Mouse (Mus musculus): ENCODE measurements at regions not wholly inside any gene's neighbourhood (a gene's known extent, or its start where the extent isn't known, plus 50 kb on each side); places are given as distances from the start of the nearest gene placed in this dataset.

DNA sequence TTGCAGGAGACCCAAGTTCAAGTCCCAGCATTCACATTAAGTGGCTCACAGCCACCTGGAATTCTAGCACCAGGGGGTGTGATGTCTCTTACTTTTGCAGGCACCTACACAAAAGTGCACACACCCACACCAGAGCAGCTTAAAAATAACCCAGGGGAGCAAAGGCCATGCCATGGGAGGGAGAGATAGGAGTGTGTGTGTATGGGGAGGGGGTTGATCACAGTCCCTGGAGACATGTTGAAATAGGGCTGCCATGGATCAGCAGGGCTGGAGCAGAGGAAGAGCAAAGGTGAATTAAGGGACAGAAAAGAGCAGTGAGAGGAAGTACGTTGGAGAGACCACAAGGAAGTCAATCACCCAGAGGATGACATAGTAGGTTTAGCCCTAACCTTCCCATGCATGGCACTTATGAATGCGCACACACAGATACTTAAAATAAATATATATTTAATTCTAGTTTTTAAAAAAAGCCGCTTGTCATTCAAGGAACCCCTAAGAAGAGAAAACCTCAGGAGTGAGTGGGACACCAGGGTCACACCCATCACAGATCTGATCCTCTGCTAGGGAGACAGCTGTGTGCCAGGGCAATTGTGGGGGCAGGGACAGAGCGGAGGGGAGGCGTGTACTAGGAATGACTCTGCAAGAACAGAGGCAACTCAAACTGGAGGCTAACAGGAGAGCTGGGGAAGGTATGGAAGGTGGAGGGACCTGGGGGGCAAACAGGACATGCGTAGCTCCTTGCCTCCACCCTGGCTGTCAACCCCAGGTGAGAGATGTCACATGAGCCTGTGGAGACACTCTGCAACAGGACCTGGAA, 189.5 kb upstream of the Rybp start:
- DNase-seq: no peak

DNA sequence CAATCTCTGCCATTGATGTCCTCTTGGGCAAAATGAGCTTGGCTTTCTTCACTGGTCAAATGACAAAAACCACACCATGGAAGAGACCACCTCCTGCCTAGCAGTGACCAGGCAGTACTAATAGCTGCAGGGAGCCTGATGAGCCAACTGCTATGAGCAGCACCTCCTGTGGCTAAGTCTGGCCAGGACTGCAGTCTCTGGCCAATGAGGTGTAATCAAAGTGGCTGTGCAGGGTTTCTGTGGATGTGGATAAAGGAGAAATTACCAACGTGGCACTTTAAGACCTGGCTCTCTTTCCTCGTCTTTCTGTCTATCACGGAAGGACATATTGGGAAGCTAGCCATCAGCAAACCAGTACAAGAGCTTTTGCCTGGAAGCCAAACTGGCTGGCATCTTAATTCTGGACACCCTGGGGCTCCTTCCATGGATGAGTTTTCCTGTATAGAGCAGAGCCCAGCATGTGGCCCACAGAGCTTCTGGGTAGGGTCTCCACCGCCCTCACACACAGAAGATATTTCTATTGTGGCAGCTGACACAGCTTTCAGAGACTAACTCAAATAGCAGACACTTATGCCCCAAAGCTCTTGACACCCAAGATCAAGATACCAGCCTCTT, 188.2 kb upstream of the Rybp start:
- DNase-seq: no peak

DNA sequence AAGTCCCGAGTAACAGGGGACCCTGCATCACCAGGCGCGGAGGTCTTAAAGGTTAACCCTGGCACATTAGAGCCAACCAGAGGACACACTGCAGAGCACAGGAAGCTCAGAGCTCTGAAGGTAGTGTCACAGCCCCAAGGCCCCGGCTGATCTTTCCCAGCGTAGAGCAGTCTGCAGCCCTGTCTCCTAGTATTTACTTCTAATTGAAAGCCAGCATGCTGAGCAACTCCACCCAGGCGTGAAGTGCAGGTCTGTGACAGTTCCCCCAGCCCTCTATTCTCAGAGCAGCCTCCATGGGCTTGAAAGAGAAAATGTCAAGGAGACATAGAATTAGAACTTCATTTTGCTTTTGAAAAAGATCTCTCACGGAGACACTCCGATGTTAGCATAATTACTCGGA, 187.0 kb upstream of the Rybp start:
- no peak for DNase-seq

DNA sequence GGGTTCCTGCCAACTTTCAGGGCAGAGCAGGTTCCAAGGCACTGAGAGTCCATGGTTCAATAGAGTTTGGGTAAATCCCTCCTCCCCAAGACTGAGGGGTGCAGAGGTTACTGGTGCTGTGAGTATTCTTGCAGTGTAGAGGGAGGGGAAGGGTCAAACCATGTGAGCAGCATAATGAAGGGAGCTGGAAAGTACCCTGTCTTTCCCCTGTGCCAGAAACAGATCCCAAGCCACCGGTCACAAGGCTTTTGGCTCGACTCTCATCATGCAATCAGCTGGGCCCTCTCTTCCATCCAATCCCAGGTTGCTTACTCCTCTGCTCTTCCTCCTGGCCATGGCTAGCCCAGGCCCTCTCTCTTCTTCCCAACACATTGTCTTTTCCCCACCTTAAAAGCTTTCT, 182.8 kb upstream of the Rybp start:
- DNase-seq: no peak

DNA sequence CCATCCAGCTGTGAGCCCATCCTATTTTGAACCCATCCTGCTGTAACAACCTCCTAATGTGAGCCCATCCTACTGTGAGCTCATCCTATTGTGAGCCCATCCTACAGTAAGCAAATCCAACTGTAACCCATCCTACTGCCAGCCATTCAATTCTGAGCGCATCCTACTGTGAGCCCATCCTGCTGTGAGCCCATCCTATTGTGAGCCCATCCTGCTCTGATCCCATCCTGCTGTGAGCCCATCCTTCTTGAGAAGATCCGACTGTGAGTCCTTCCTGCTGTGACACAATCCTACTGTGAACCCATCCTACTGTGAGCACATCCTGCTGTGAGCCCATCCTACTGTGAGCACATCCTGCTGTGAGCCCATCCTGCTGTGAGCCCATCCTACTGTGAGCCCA, 175.5 kb upstream of the Rybp start:
- no peak for DNase-seq

DNA sequence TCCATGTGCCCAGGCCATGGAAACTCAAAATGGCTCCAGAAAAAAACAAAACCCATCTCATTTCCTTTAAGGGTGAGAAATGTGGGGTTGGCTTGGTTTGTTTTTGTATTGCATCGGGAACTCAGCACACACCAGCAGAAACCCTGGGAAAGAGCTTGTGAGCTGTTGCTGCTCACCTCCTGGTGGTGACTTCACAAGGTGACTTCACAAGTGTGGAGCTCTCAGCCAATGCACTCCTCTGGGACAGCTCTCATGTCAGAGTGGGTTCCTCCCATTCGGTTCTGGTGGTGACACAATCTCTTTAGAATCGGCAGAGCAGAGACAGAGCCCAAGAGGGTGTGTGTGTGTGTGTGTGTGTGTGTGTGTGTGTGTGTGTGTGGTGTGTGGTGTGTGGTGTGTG, 166.1 kb upstream of the Rybp start:
- no peak for DNase-seq

DNA sequence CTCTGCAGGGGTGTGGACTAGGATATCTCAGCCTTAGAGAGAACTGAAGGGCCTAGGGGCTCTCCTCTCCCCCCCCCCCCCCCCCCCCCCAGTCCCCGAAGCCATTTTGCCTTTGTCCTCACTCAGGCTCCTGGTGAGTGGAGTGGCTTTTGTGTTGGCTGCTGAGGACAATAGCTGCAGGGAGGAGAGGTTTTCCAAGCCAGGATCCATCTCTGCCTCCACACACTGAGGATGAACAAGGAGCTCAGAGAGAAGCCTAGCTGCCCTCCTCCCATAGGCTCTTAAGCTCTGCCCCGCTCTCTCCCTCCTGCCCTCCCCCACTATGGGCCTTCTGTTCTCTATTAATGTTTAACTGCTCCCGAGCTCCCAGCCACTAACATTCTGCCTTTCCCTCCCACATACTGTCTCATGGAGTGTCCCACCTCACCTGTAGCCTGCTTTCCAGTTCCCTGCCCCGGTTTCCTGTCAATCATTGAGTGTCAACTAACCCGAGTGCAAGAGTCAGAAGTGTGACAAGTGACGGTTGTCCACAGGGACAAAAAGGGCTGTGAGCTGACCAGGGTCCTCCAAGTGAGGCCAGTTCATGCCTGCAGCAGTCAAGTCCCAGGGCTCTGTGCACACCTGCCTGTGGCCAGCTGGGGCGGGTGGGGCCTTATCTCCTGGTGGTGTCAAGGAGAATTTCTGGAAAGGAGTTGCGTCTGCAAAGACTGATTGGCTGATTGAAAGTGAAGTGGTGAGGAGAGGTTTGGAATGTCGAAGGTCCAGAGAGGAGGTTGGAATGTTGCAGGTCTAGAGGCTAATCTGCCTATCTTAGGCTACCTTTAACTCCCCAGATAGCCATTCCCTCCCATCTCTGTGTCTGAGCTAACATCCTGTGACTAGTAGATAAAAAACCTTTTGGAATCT, 165.1 kb upstream of the Rybp start:
- DNase-seq: no peak

DNA sequence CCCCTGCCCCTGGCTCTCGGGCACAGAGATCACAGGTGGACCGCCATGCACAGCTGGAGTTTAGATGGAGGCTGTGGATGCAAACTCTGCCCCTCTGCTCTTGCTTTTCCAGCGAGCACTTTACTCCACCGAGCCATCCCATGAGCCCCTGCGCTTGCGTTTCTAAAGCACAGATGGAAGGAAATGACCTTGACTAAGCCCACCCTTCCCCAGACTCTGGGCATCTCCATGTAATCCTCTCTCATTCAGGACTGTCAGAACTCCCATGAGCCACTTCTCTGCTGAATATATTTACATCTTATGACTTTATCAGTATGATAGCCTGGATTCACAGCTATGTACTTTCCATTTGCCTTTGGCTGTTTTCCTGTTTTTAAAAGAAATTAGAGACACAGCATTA, 162.8 kb upstream of the Rybp start:
- DNase-seq: no peak

DNA sequence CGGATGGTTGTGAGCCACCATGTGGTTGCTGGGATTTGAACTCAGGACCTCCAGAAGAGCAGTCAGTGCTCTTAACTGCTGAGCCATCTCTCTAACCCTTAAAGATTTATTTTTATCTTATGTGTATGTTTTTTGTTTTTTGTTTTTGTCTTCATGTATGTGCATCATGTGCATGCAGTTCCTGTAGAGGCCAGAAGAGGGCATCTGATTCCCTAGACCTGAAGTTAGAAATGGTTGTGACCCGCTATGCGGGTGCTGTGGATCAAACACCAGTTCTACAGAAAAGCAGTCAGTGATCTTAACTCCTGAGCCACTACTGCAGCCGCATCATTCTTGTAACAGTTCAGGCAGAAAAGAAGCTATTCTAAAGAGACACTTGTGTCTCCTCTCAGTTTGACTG, 161.8 kb upstream of the Rybp start:
- no peak for DNase-seq

DNA sequence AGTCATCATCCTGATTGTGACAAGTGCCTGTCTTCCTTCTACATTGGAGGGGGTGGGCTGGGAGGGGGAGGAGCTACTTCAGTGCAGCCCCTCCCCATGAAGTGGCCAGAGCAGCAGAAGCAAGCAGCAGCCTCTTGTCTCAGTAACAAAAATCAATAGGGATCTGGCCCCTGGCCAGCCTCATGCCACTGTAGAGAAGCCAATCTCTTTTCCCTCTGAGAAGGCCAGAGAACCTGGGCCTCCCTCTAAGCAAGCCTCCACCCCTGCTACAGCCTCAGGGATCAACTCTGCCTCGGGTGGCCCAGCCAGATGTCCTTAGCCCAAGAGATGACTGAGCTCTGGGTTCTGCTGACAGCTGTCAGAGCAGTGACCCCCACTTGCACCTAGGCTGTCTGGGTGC, 159.9 kb upstream of the Rybp start:
- DNase-seq: no peak

DNA sequence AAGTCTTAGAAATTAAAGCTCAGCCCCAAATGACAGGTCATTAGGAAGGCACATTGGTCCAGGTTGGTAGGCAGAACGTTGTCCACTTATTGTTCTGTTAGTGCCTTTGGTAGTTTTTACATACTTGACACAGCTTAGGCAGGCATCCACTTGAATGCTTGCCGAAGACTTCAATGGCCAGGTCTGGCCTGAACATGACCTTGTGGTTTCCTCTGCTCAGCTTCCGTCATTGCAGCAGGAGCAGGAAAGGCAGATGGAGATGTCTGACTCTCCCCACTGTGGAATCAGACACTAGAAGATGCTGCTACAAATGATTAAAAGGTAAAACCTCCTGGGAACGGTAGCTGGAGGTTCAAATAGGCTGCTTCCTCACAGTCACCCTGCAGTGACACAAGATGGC, 159.5 kb upstream of the Rybp start:
- DNase-seq: no peak

DNA sequence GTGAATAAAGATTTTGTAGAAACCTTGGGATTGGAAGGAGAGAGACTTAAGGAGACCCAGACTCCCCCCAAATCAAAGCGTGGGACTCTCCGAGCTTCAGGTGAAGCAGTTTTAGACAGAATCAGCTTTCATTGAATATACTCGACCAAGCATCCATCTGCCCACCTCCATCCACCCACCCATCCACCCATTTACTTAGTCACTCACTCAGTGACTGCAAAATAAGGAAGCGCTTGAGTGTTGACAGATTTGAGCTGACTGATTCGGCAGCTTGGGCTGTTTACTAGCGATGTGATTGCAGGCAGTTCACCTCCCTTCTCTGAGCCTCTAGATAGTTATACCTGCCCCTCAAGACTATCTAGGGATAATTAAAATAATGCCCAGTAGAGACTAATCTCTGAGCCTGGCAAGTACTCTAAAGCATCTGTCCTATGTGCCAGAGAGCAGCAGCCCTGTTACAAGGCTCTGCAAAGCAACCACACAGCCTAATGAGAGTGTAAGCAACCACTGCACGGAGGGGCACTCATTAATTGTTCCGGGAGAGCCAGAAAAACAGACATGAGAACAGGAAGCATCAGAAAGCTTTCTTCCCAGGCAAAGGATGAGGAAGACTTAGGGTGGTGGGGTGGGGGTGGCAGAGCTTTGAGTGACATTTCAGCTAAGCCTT, 151.9 kb upstream of the Rybp start:
- DNase-seq: no peak

DNA sequence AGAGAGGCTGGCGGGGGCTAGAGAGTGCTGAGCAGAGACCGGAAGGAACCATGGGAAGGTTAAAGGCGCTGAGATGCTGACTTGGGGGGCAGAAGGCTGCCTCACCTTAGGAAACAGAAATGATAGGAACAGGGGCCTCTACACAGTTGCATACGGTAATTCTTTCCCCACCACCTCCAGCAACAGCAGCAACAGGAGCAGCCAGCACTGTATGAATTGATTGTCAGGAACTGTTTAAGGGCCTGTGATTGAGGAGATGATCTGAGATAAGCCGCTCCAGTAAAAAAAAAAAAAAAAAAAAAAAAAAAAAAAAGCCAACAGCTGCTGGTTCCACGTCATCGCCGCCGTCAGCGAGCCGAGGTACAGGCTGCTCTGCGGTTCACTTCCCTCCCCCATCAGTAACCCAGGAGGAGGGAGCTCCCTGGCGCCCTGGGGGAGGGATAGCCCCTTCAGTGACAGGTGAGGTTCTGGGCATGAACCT, 151.3 kb upstream of the Rybp start:
- DNase-seq: no peak

DNA sequence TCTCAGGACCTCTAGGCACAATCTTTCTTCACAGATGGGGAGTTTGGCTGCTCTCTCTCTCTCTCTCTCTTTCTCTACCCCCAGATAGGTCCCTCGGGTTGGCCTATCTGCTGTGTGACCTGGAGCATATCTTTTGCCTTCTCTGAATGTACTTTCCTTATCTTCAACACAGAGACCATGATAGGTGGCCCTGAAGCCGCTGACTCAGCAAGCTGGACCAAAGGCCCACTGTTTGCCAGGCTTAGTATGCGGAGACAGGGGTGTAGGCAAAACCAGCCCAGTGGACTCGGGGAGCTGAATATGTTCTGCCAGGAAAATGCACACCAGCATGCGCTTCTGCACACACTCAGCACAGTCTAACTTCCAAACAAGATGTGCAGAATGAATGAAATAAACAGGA, 150.7 kb upstream of the Rybp start:
- no peak for DNase-seq

DNA sequence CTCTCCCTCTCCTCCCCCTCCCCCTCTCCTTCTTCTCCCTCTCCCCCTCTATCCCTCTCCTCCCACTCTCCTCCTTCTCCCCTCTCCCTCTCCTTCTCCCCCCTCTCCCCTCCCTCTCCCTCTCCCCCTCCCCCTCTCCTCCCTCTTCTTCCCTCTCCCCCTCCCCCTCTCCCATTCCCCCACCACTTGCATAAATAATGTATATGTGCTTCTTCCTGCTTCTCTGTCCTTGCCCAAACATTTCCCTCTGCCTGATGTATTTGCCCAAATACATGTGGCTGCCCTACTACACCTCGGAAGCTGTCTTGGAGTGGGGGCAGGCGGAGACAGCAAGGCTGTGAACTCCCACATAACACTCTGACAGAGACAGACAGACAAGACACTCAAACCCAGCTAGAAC, 149.2 kb upstream of the Rybp start:
- no peak for DNase-seq

DNA sequence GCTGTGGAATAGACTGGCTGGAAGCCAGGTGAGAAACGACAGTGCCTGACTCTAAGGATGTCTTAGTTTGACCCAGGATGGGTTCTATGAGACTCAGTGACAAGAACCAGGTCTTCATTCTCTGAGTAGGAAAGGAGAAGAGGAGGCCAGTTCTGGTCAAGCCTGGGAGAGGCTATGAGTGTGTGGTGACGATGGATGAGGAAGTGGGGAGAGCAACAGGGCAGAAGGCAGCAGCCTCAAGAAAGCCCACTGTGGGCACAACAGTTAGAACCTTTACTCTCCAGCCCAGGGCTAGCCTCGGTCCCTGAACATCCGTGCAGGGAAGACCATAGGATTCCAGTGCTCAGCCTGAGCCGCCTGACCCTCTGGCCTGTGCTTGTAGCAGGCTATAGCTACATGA, 147.9 kb upstream of the Rybp start:
- no peak for DNase-seq

DNA sequence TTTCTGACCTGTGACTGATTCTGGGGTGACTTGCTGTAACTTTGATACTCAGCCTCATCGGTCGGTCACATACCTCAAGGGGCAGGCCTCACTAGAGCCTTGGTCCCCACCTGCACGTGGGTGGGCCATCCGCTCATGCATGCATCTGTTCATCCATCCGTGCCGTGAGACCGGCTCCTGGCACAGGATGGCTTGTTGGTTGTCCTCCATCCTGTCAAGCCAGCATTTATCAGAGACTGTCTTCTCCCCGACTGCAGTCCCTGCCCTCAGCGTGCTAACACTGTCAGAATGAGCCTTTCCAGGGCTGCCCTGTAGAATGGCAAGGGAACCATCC, 146.2 kb upstream of the Rybp start:
- DNase-seq: no peak

DNA sequence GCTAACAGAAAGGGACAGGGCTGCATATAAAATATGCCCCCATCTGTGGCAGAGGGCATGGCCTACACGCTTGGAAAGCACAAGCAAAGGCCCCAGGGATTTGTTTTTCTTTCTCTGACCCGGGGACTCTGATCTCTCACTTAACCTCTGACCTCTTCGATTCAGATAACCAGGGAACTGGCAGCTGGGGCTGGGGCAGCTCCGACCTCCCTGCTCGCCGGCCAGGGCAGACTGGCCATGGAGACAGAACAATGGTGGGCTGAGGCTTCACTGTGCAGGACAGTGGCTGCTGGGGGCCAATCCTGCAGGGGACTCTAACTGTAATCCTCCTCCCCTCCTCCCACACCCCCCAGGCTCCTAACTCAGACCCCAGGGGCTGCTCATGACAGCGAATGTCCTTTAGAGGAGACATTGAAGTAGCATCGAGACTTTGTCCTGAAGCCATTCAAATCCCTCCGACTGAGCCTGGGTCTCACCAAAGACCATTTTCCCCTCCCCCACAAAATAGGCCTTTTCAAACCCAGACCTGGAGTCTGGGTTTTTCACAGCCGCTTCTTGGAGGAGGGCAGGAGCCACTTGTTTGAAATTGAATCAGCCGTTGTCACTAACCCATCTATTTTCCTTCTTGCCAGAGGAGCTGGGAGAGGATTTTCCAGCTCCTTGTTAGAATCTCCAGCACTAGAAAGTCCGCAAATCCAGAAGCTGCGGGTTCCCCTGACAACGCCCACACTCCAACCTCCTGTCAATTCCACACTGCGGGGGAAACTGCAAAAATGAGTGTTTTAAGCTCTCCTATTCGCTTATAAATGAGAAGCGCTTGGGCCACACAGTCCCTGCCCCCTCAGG, 145.6 kb upstream of the Rybp start:
- DNase-seq: no peak

DNA sequence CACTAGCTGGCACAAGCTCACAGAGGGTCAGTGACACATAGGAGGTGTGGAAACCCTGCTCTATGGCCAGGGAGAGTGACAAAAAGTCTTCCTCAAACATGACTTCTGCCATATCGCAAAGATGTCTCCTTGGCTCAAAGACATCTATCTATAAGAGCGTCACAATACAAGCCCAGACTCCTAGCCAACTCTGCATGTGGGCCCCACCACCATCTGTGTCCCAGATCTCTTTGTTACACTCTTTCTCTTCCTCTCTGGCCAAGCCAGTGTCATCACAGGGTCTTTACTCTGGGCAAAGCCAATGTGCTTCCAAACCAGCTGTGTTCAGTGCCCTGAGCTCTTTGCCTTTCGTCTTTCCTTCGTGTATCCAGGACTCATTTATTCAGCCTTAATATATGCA, 143.0 kb upstream of the Rybp start:
- DNase-seq: no peak

DNA sequence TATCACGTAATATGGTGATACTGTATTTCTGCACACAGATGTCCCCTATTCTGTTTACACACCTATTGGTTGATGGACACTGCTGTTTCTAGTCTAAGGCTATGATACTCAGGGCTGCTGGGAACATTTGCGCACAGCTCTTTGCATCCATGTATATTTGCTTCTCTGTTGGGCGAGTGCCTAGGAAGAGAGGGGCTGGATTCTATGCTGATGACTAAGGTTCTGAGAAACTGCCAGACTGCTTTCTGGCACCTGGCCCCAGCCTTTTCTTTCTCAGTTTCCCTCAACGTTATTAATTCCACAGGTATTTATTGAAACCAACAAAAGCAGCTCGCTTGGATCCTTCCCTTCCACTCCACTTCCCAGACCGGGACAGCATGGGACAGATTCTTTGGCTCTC, 142.2 kb upstream of the Rybp start:
- no peak for DNase-seq

DNA sequence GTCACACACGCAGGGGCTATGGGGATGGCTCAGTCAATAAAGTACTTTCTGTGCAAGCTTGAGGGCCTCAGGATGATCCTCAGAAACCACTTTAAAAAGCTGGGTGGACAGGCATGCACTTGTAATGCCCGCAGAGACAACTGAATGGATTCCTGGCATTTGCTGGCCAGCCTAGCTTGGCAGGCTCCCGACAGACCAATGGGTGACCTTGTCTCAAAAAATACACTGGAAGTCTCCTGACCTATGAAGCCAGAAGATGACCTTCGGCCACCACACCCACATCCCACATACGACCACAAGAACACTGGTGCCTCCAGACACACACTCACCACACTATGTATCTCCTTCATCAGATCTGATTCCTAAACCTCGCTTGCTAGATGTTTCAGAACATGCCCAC, 141.5 kb upstream of the Rybp start:
- no peak for DNase-seq

DNA sequence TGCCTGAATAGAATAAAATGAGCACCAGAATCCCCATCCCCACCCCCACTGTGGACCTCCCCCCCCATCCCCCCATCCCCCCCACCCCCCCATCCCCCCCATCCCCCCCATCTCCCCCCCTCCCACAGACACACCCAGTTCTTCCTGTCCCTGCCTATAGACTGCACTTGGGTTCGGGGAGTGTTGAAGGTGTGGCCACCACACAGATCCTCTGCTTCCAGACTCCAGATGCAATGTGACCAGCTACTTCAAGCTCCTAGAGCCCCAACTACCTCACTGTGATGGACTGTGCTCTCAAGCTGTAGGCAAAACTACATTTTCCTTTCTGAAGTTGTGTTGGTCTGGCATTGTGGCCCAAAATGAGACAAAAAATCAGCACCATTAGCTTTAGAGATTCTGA, 138.3 kb upstream of the Rybp start:
- no peak for DNase-seq
